Mouse (Mus musculus): ENCODE data around the gene Ss18l1. TPM values are rescaled to one million over a fixed set of nuclear protein-coding genes. Genes with fewer than 3 reads are reported as not detected.

Gene Ss18l1
- polyA plus RNA-seq, 1 experiment: 27.0 TPM

GRCm38 (mm10) chr2:180041577-180042255 lies 593 bp upstream of the Ss18l1 start:
- TF ChIP-seq CTCF (IDR thresholded peaks at IDR 0.05; ENCODE audit: borderline replicate concordance, insufficient read depth, low read depth, low read length) (no peak), POLR2A (IDR thresholded peaks at IDR 0.05; ENCODE audit: borderline replicate concordance, insufficient read depth, low read length) (no peak)
- no peak for DNase-seq
- peak overlapping the region; percentile 97 for H3K4me3 ChIP-seq (replicated peaks; ENCODE audit: insufficient read depth, low read depth, low read length)
- H3K27ac ChIP-seq (ENCODE audit: insufficient read depth, low read length): peak overlapping the region; percentile 50
- peaks cover 28% of the 10 kb centered on the region for H3K4me1 ChIP-seq (ENCODE audit: control insufficient read depth, insufficient read depth, low read length)
- no peaks in the 10 kb centered on the region for H3K27me3 ChIP-seq (ENCODE audit: control insufficient read depth, insufficient read depth, low read length)
- 1% methylated on average over 66 of the region's 66 CpGs for WGBS

GRCm38 (mm10) chr2:180042858-180043515 lies 678 bp downstream of the Ss18l1 start:
- DNase-seq: peak in 1 of 2 experiments; percentile 61
- Histone ChIP-seq H3K4me1 (ENCODE audit: control insufficient read depth, insufficient read depth, low read length) (peaks cover 28% of the 10 kb centered on the region), H3K27ac (ENCODE audit: insufficient read depth, low read length) (peak overlapping the region; percentile 92), H3K27me3 (ENCODE audit: control insufficient read depth, insufficient read depth, low read length) (no peaks in the 10 kb centered on the region), H3K4me3 (replicated peaks; ENCODE audit: insufficient read depth, low read depth, low read length) (peak overlapping the region; percentile 97)
- WGBS: under 1% methylated on average over 66 of the region's 66 CpGs
- TF ChIP-seq CTCF (IDR thresholded peaks at IDR 0.05; ENCODE audit: borderline replicate concordance, insufficient read depth, low read depth, low read length) (no peak), POLR2A (IDR thresholded peaks at IDR 0.05; ENCODE audit: borderline replicate concordance, insufficient read depth, low read length) (no peak)

GRCm38 (mm10) chr2:180045283-180045682 lies 3.0 kb downstream of the Ss18l1 start:
- no peak overlapping the region for H3K27ac ChIP-seq (ENCODE audit: insufficient read depth, low read length)
- no peaks in the 10 kb centered on the region for H3K27me3 ChIP-seq (ENCODE audit: control insufficient read depth, insufficient read depth, low read length)
- TF ChIP-seq CTCF (IDR thresholded peaks at IDR 0.05; ENCODE audit: borderline replicate concordance, insufficient read depth, low read depth, low read length) (peak; percentile 51; the same call in 1 of the 2 replicates), POLR2A (IDR thresholded peaks at IDR 0.05; ENCODE audit: borderline replicate concordance, insufficient read depth, low read length) (no peak)
- peaks cover 22% of the 10 kb centered on the region for H3K4me1 ChIP-seq (ENCODE audit: control insufficient read depth, insufficient read depth, low read length)
- H3K4me3 ChIP-seq (replicated peaks; ENCODE audit: insufficient read depth, low read depth, low read length): no peak overlapping the region
- 33% methylated on average over 4 of the region's 4 CpGs for WGBS
- DNase-seq: peak in 1 of 2 experiments; percentile 44

- H3K27ac ChIP-seq (ENCODE audit: insufficient read depth, low read length): no peak overlapping the region
- H3K4me3 ChIP-seq (replicated peaks; ENCODE audit: insufficient read depth, low read depth, low read length): no peak overlapping the region
- DNase-seq: no peak
- 95% methylated on average over 3 of the region's 3 CpGs for WGBS
- peaks cover 18% of the 10 kb centered on the region for H3K4me1 ChIP-seq (ENCODE audit: control insufficient read depth, insufficient read depth, low read length)
- TF ChIP-seq CTCF (IDR thresholded peaks at IDR 0.05; ENCODE audit: borderline replicate concordance, insufficient read depth, low read depth, low read length): no peak
- TF ChIP-seq POLR2A (IDR thresholded peaks at IDR 0.05; ENCODE audit: borderline replicate concordance, insufficient read depth, low read length): no peak
- no peaks in the 10 kb centered on the region for H3K27me3 ChIP-seq (ENCODE audit: control insufficient read depth, insufficient read depth, low read length)
These were observed 5.3 kb downstream of the Ss18l1 start for GRCm38 (mm10) chr2:180047580-180047979.

GRCm38 (mm10) chr2:180047980-180048635 lies 5.8 kb downstream of the Ss18l1 start:
- H3K27ac ChIP-seq (ENCODE audit: insufficient read depth, low read length): no peak overlapping the region
- H3K4me3 ChIP-seq (replicated peaks; ENCODE audit: insufficient read depth, low read depth, low read length): no peak overlapping the region
- no peaks in the 10 kb centered on the region for H3K27me3 ChIP-seq (ENCODE audit: control insufficient read depth, insufficient read depth, low read length)
- WGBS: 83% methylated on average over 18 of the region's 18 CpGs
- no peak for TF ChIP-seq POLR2A (IDR thresholded peaks at IDR 0.05; ENCODE audit: borderline replicate concordance, insufficient read depth, low read length)
- TF ChIP-seq CTCF (IDR thresholded peaks at IDR 0.05; ENCODE audit: borderline replicate concordance, insufficient read depth, low read depth, low read length): no peak
- DNase-seq: no peak
- peaks cover 23% of the 10 kb centered on the region for H3K4me1 ChIP-seq (ENCODE audit: control insufficient read depth, insufficient read depth, low read length)

GRCm38 (mm10) chr2:180050986-180051385 lies 8.7 kb downstream of the Ss18l1 start:
- DNase-seq: peak; percentile 82 to 90
- Histone ChIP-seq H3K27ac (ENCODE audit: insufficient read depth, low read length) (no peak overlapping the region), H3K27me3 (ENCODE audit: control insufficient read depth, insufficient read depth, low read length) (no peaks in the 10 kb centered on the region), H3K4me1 (ENCODE audit: control insufficient read depth, insufficient read depth, low read length) (peaks cover 12% of the 10 kb centered on the region), H3K4me3 (replicated peaks; ENCODE audit: insufficient read depth, low read depth, low read length) (no peak overlapping the region)
- TF ChIP-seq POLR2A (IDR thresholded peaks at IDR 0.05; ENCODE audit: borderline replicate concordance, insufficient read depth, low read length) (no peak), CTCF (IDR thresholded peaks at IDR 0.05; ENCODE audit: borderline replicate concordance, insufficient read depth, low read depth, low read length) (peak; percentile 89)
- 25% methylated on average over 5 of the region's 5 CpGs for WGBS

GRCm38 (mm10) chr2:180051986-180052733 lies 9.9 kb downstream of the Ss18l1 start:
- Histone ChIP-seq H3K4me3 (replicated peaks; ENCODE audit: insufficient read depth, low read depth, low read length) (no peak overlapping the region), H3K27ac (ENCODE audit: insufficient read depth, low read length) (no peak overlapping the region), H3K27me3 (ENCODE audit: control insufficient read depth, insufficient read depth, low read length) (no peaks in the 10 kb centered on the region), H3K4me1 (ENCODE audit: control insufficient read depth, insufficient read depth, low read length) (peaks cover 12% of the 10 kb centered on the region)
- 91% methylated on average over 14 of the region's 14 CpGs for WGBS
- DNase-seq: no peak
- no peak for TF ChIP-seq POLR2A (IDR thresholded peaks at IDR 0.05; ENCODE audit: borderline replicate concordance, insufficient read depth, low read length)
- TF ChIP-seq CTCF (IDR thresholded peaks at IDR 0.05; ENCODE audit: borderline replicate concordance, insufficient read depth, low read depth, low read length): peak; percentile 37; the same call in 1 of the 2 replicates
